Mouse (Mus musculus) B cell, adult 62 days (primary cell): ENCODE data around the gene Ahnak. TPM values are rescaled to one million over a fixed set of nuclear protein-coding genes. Genes with fewer than 3 reads are reported as not detected.

ENCODE experiments used
- total RNA-seq: library from RNA; stranded (reverse); gene quantifications from 4 replicates; pipeline ENCODE4 v1.2.4, GENCODE M21; 2023

The Ahnak gene
- 135 to 153 TPM (median 149 TPM) in 4 replicates for total RNA-seq

DNA sequence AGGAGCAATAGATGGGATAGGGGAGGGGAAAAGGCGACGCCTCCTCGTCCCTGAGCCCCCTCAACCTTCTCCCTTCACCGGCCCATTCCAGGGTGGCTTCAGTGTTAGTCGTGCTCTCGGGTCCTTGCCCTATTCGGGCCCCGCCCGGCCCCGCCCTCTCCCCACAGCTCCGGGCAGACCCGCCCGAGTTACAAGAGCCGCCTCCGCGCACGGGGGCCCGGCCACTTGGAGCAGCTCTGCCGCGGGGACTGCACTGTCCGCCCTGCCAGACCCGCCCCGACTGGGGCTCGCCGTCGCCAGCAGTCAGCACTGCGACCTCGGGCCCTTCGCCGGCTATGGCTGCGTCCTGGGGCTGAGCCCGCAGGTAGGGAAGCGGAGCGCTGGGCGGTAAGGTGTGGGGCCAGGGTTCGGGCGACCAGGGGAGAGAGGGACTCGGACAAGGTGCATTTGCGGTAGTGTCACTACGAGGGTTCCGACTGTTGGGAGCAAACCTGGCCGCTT, at the start of gene Ahnak:
Gene Ahnak (plus strand): TSS at position 219 of the 501 bp plus-strand sequence.

DNA sequence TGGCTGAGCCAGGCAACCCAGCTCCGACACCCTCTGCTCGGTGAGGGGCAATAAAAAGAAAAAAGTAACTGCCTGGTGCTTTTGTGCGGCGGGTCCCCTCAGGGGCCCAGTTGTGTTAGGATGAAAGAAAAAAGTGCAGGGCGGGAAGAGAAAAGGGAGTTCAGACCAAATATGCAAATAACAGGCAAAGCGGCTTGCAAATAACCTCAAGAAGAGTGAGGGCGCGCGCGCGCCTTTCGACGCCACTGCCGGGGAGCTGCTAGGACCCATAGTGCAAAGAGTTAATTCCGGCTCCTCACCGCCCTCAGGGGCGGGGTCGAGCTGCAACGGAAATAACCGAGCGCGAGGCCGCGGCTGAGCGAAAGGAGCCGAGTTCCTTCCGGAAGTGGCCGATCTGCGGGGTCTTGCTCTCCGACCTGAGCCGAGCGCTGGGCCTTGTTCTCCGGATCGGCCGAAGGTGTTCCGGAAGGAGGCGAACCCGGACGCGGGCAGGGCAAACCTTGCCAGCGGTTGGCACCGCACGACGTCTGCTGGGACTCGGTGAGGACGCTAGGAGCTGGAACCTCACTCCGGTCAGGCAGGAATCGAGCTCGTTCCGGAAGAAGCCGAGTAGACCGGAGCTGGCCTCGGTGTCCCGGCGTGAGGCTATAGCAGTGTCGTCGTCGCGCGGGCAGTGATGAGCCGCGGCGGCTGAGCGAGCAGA, 47.4 kb upstream of the Ahnak start, which contains the start of gene Mta2:
Gene Mta2 (plus strand): TSS at position 361 of the 703 bp plus-strand sequence.

GRCm38 (mm10) chr19:8953135-8954039, 35.7 kb upstream of the Ahnak start, which contains the start of gene Tut1:
TSS of gene Tut1 (plus strand) at chr19:8953847.

DNA sequence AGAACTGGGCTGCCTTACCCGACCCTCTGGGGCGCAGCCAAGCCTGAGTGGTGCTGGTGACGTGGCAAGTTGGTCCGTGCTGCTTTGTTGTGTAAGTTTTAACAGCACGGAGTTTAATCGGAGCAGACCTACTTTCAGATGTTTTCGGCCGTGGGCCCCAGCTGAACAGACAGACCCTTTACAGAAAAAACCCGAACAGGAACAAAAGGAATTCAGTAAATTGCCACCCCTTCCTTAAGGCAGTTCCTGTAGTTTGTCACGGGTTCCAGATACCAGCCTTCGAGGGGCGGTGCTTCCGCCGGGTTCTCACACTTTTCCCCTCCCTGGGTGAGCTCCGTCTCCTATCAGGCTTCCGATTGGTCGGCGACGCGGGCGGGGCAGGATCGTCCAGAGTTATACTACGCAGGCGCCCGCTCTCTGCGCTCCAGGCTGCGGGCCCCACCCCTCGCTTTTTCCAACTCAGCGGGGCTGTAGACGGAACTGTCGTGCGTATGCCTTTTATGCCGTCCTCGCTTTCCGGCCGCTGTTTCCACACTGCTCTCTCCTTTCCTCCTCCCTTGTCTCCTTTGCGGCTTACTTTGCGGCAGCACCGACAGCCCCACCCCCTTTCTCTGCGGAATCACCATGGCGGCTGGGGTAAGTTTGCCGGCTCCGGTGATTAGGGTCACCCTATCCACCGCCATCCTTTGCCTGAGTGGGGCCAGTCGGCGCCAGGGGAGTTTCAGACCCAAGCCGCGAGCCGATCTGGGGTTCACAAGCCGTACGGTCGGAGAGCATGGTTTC, 22.3 kb upstream of the Ahnak start, which contains the start of gene Eef1g:
Gene Eef1g (plus strand): TSS at position 452 of the 783 bp plus-strand sequence.

DNA sequence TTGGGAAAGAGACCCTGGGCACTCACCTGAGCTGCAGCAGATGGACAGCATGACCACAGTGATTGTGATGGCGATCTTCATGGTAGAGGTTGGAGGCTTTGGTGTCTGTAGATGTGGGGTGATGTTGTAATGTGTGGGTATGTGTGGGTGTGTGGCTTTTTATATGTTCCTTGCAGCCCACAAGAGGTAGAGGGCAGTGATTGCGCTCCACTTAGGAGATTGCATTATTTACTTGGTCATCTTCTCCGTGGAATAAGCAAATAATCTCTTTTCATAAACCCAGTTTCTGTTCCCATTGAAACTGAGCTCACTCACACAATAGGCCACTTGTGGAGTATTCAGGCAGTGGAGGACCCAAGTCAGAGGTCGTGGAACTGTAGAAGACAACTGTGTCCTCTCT, 98.7 kb downstream of the Ahnak start, which contains the start of gene Scgb1a1:
Gene Scgb1a1 (minus strand): TSS at position 138 of the 400 bp plus-strand sequence.

Other genes with a start within 250 kb of the Ahnak start
- gene 1700092M07Rik, start 248.6 kb upstream of the Ahnak start, total RNA-seq = 3.0 to 7.4 TPM (median 4.7 TPM) in 4 replicates
- gene Stx5a, start 247.9 kb upstream of the Ahnak start, total RNA-seq = 237 to 245 TPM (median 241 TPM) in 4 replicates
- 377 to 393 TPM (median 389 TPM) in 4 replicates for gene Nxf1, start 232.2 kb upstream of the Ahnak start, total RNA-seq
- gene Tmem223, start 218.3 kb upstream of the Ahnak start, total RNA-seq = 26.2 to 31.3 TPM (median 28.9 TPM) in 4 replicates
- gene Tmem179b, start 214.8 kb upstream of the Ahnak start, total RNA-seq = 63.6 to 73.3 TPM (median 71.5 TPM) in 4 replicates
- gene Taf6l, start 202.9 kb upstream of the Ahnak start, total RNA-seq = 20.5 to 27.0 TPM (median 24.5 TPM) in 4 replicates
- 58.1 to 65.7 TPM (median 60.7 TPM) in 4 replicates for gene Polr2g, start 190.7 kb upstream of the Ahnak start, total RNA-seq
- 1.3 to 2.0 TPM (median 1.6 TPM) in 4 replicates for gene Zbtb3, start 186.7 kb upstream of the Ahnak start, total RNA-seq
- gene Ttc9c, start 170.0 kb upstream of the Ahnak start, total RNA-seq = 28.9 to 33.7 TPM (median 30.1 TPM) in 4 replicates
- gene Hnrnpul2, start 169.3 kb upstream of the Ahnak start, total RNA-seq = 104 to 114 TPM (median 109 TPM) in 4 replicates
- gene AC129217.1, start 159.5 kb upstream of the Ahnak start, total RNA-seq = 6.4 to 30.3 TPM (median 16.5 TPM) in 4 replicates
- gene Bscl2, start 151.8 kb upstream of the Ahnak start, total RNA-seq = 45.4 to 52.9 TPM (median 48.9 TPM) in 4 replicates
- gene Gng3, start 150.1 kb upstream of the Ahnak start, total RNA-seq = not detected in 4 replicates
- gene Lrrn4cl, start 138.5 kb upstream of the Ahnak start, total RNA-seq = 0.32 to 0.75 TPM (median 0.51 TPM) in 4 replicates
- 133 to 143 TPM (median 140 TPM) in 4 replicates for gene Ubxn1, start 117.8 kb upstream of the Ahnak start, total RNA-seq
- gene Uqcc3, start 108.4 kb upstream of the Ahnak start, total RNA-seq = 20.6 to 24.9 TPM (median 22.3 TPM) in 4 replicates
- gene Lbhd1, start 105.6 kb upstream of the Ahnak start, total RNA-seq = 5.1 to 16.0 TPM (median 14.2 TPM) in 4 replicates
- not detected in 4 replicates for gene Gm49403, start 105.4 kb upstream of the Ahnak start, total RNA-seq
- 32.7 to 40.6 TPM (median 37.3 TPM) in 4 replicates for gene 1810009A15Rik, start 100.4 kb upstream of the Ahnak start, total RNA-seq
- 4.7 to 5.0 TPM in 2 of 4 replicates, not detected in the others for gene Gm49416, start 100.4 kb upstream of the Ahnak start, total RNA-seq
- gene Ints5, start 96.3 kb upstream of the Ahnak start, total RNA-seq = 17.6 to 20.4 TPM (median 19.8 TPM) in 4 replicates
- 148 to 156 TPM (median 152 TPM) in 4 replicates for gene Ganab, start 91.2 kb upstream of the Ahnak start, total RNA-seq
- gene B3gat3, start 68.9 kb upstream of the Ahnak start, total RNA-seq = 62.7 to 65.2 TPM (median 64.4 TPM) in 4 replicates
- gene Rom1, start 59.9 kb upstream of the Ahnak start, total RNA-seq = 4.1 to 5.4 TPM (median 5.0 TPM) in 4 replicates
- gene Eml3, start 59.7 kb upstream of the Ahnak start, total RNA-seq = 90.1 to 96.3 TPM (median 93.0 TPM) in 4 replicates
- 193 to 211 TPM (median 196 TPM) in 4 replicates for gene Mta2, start 47.4 kb upstream of the Ahnak start, total RNA-seq
- gene Tut1, start 35.4 kb upstream of the Ahnak start, total RNA-seq = 44.1 to 51.1 TPM (median 47.8 TPM) in 4 replicates
- gene Eef1g, start 22.2 kb upstream of the Ahnak start, total RNA-seq = 481 to 522 TPM (median 501 TPM) in 4 replicates
- gene Scgb1a1, start 98.7 kb downstream of the Ahnak start, total RNA-seq = not detected in 4 replicates
- gene Asrgl1, start 146.4 kb downstream of the Ahnak start, total RNA-seq = 20.9 to 32.7 TPM (median 25.2 TPM) in 4 replicates